Mouse (Mus musculus) embryo, embryonic 11.5 days (tissue): ENCODE data around the gene Ano4.

Experiments used
- DNase-seq: peaks from one replicate; pipeline ENCODE4 v3.0.0-alpha.2; 2012; ENCODE audit warnings: low read depth, low spot score

Gene Ano4

DNA sequence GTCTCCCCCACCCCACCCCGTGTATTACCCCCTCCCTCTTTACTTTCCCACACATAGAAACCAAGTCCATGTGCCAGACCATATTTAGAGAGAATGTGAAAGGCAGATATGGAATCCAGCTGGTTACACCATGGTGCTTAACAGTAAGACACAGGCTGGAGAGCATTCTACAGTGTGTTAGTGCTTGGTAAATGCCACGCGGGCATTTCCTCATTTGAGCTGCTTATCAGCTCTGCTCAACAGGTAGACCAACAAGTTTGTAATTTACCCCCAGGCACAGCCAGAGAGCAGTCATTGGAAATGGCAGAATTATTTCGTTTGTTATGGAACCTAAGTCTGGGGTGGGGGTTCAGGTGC is 394.3 kb downstream of the Ano4 start:
- DNase-seq = no peak

DNA sequence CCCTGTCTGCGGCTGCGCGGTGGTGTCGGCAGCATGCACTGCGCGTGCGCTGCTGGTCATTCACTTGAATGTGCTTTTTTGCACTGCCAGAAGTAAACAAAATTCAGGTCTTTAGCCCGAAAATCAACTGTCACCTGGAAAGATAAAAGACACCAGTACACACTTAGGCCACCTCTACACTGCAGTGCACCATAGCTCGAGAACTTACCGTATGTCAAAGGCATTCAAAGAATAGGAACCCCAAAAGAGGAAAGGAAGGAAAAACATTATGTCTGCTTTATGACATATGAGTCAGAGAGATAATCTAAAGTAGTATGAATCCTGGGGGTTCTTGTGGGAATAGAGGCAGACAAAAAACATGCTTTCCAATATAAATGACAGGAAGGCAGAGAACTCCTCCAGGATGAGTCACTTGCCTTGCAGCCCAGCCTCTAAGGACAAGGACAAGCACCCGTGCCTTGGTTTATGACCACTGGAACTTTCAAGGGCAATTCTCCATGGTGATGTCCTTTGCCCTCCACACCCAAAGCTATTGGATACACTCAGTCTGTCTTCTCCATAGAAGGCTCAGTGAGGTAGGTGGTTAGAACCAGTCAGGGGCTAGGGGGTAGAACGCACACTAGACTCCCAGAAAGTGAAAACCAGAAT is 394.8 kb downstream of the Ano4 start:
- no peak for DNase-seq
